Mouse (Mus musculus): ENCODE measurements around the gene Plekho2. TPM values are rescaled to one million over a fixed set of nuclear protein-coding genes. Genes with fewer than 3 reads are reported as not detected.

The Plekho2 gene
- polyA plus RNA-seq, 1 experiment, result 14.6 TPM

DNA sequence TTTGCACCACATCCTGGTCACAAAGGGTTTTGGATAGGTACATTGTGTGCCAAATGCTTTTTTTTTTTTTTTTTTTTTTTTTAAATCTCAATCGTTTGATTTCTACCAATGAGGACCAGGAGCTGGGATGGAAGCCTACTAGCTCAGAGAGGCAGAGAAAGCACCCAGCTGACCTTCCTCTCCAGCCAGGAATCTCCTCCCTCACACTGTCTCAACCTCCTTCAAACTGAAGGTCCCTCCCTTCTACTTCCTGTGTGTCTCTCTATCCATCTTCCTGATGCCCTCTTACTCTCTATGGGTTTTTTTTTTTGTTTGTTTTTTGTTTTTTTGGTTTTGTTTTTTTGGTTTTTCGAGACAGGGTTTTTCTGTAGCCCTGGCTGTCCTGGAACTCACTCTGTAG, 21.1 kb upstream of the Plekho2 start:
- TF ChIP-seq MYOG (IDR thresholded peaks at IDR 0.05; ENCODE audit: control insufficient read depth in 1 of 3, insufficient read depth in 1 of 3, insufficient read length in 2 of 3, low read depth in 2 of 3), result no peak
- no peak for TF ChIP-seq MYOD1 (IDR thresholded peaks at IDR 0.05; ENCODE audit: control insufficient read depth in 1 of 3, insufficient read length in 2 of 3, low read depth in 2 of 3)
- TF ChIP-seq USF1 (IDR thresholded peaks at IDR 0.05; ENCODE audit: low read depth), result no peak
- TF ChIP-seq E2F4 (IDR thresholded peaks at IDR 0.05; ENCODE audit: insufficient read depth), result no peak
- no peak for TF ChIP-seq SRF (IDR thresholded peaks at IDR 0.05; ENCODE audit: control insufficient read depth, insufficient read length, low read depth)
- no peak for TF ChIP-seq REST (IDR thresholded peaks at IDR 0.05; ENCODE audit: insufficient read depth, insufficient read length)
- TF ChIP-seq TCF3 (IDR thresholded peaks at IDR 0.05; ENCODE audit: insufficient read length, low read depth), result no peak
- no peak for TF ChIP-seq POLR2A (IDR thresholded peaks at IDR 0.05; ENCODE audit: insufficient read length, low read depth)
- TF ChIP-seq CEBPB (IDR thresholded peaks at IDR 0.05; ENCODE audit: insufficient read depth, poor library complexity, severe bottlenecking), result no peak
- TF ChIP-seq POLR2AphosphoS2 (IDR thresholded peaks at IDR 0.05; ENCODE audit: insufficient read length, low read depth), result no peak
- no peak for TF ChIP-seq MAX (IDR thresholded peaks at IDR 0.05; ENCODE audit: low read depth)
- TF ChIP-seq TCF12 (IDR thresholded peaks at IDR 0.05; ENCODE audit: insufficient read depth, poor library complexity, severe bottlenecking), result no peak
- no peak overlapping the region for H3ac ChIP-seq (ENCODE audit: control insufficient read depth, insufficient read length)
- H3K79me2 ChIP-seq (ENCODE audit: control insufficient read depth, insufficient read depth), result no peaks in the 10 kb centered on the region
- H3K4me3 ChIP-seq, result no peak overlapping the region
- H3K36me3 ChIP-seq (ENCODE audit: control insufficient read depth, insufficient read depth), result no peaks in the 10 kb centered on the region
- H3K27me3 ChIP-seq (ENCODE audit: control insufficient read depth, insufficient read depth, insufficient read length), result no peaks in the 10 kb centered on the region
- no peak overlapping the region for H3K4me2 ChIP-seq (ENCODE audit: low read depth)

DNA sequence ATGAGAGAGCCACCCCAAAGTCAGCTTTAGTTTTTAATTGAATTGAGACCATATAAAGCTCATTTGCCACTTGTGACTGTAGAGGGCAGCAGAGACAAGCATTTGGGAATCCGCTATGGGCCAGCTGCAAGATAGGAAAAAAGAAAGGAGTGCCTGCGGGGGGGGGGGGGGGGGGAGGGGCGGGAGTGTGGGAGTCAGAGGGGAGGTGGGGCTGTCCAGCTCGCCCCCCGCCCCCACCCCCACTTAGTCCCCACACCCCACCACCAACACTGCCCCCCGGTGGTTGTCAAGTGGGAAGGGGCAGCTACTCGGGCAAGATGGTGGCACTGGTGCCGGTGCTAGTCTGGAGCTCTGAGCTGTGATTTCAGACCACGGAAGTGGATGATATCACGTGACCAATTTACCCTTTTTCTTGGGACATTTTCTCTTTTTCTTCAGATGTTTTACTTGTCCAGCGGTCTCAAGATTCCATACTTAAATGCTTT, 19.0 kb upstream of the Plekho2 start:
- no peaks in the 10 kb centered on the region for H3K27me3 ChIP-seq (ENCODE audit: control insufficient read depth, insufficient read depth, insufficient read length)
- H3ac ChIP-seq (ENCODE audit: control insufficient read depth, insufficient read length), result no peak overlapping the region
- no peaks in the 10 kb centered on the region for H3K79me2 ChIP-seq (ENCODE audit: control insufficient read depth, insufficient read depth)
- TF ChIP-seq REST (IDR thresholded peaks at IDR 0.05; ENCODE audit: insufficient read depth, insufficient read length), result no peak
- no peak for TF ChIP-seq MYOG (IDR thresholded peaks at IDR 0.05; ENCODE audit: control insufficient read depth in 1 of 3, insufficient read depth in 1 of 3, insufficient read length in 2 of 3, low read depth in 2 of 3)
- peak; percentile 13 for TF ChIP-seq USF1 (IDR thresholded peaks at IDR 0.05; ENCODE audit: low read depth)
- TF ChIP-seq TCF12 (IDR thresholded peaks at IDR 0.05; ENCODE audit: insufficient read depth, poor library complexity, severe bottlenecking), result no peak
- no peaks in the 10 kb centered on the region for H3K36me3 ChIP-seq (ENCODE audit: control insufficient read depth, insufficient read depth)
- H3K4me3 ChIP-seq, result no peak overlapping the region
- no peak overlapping the region for H3K4me2 ChIP-seq (ENCODE audit: low read depth)

- peaks cover 10% of the 10 kb centered on the region for H3K36me3 ChIP-seq (ENCODE audit: control insufficient read depth, insufficient read depth)
- peaks cover 8% of the 10 kb centered on the region for H3K79me2 ChIP-seq (ENCODE audit: control insufficient read depth, insufficient read depth)
Measured at GRCm38 (mm10) chr9:65593596-65593995, 13.8 kb upstream of the Plekho2 start.

DNA sequence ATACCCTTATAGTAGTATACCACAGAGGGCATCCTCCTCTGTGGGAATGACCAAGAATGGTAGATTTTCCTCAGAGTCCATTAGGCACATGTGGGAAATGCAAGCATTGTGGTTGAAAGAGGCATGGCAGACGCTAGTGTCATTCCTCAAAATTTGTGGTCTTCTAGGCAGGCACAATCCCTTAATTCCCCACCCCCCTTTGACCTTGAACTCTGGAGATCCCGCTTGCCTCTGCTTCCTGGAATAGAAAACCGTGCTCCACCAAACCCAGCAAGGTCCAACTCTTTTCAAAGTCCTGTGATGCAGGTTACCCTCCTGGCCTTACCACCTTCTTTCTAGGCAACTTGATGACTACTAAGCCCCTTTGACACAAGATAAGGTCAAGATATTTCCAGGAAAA, 12.9 kb upstream of the Plekho2 start:
- peaks cover 9% of the 10 kb centered on the region for H3K79me2 ChIP-seq (ENCODE audit: control insufficient read depth, insufficient read depth)
- H3K36me3 ChIP-seq (ENCODE audit: control insufficient read depth, insufficient read depth), result peaks cover 10% of the 10 kb centered on the region
- TF ChIP-seq E2F4 (IDR thresholded peaks at IDR 0.05; ENCODE audit: insufficient read depth), result no peak
- no peak for TF ChIP-seq POLR2AphosphoS2 (IDR thresholded peaks at IDR 0.05; ENCODE audit: insufficient read length, low read depth)
- no peak for TF ChIP-seq REST (IDR thresholded peaks at IDR 0.05; ENCODE audit: insufficient read depth, insufficient read length)
- TF ChIP-seq MYOG (IDR thresholded peaks at IDR 0.05; ENCODE audit: control insufficient read depth in 1 of 3, insufficient read depth in 1 of 3, insufficient read length in 2 of 3, low read depth in 2 of 3), result no peak
- no peak for TF ChIP-seq MYOD1 (IDR thresholded peaks at IDR 0.05; ENCODE audit: control insufficient read depth in 1 of 3, insufficient read length in 2 of 3, low read depth in 2 of 3)
- TF ChIP-seq TCF3 (IDR thresholded peaks at IDR 0.05; ENCODE audit: insufficient read length, low read depth), result no peak
- TF ChIP-seq TCF12 (IDR thresholded peaks at IDR 0.05; ENCODE audit: insufficient read depth, poor library complexity, severe bottlenecking), result no peak
- TF ChIP-seq USF1 (IDR thresholded peaks at IDR 0.05; ENCODE audit: low read depth), result no peak
- TF ChIP-seq SRF (IDR thresholded peaks at IDR 0.05; ENCODE audit: control insufficient read depth, insufficient read length, low read depth), result no peak
- no peak for TF ChIP-seq MAX (IDR thresholded peaks at IDR 0.05; ENCODE audit: low read depth)
- TF ChIP-seq POLR2A (IDR thresholded peaks at IDR 0.05; ENCODE audit: insufficient read length, low read depth), result no peak
- TF ChIP-seq CEBPB (IDR thresholded peaks at IDR 0.05; ENCODE audit: insufficient read depth, poor library complexity, severe bottlenecking), result no peak

More at GRCm38 (mm10) chr9:65593596-65593995, 13.8 kb upstream of the Plekho2 start:
- Histone ChIP-seq H3K4me2 (ENCODE audit: low read depth) (no peak overlapping the region), H3ac (ENCODE audit: control insufficient read depth, insufficient read length) (no peak overlapping the region), H3K4me3 (no peak overlapping the region), H3K27me3 (ENCODE audit: control insufficient read depth, insufficient read depth, insufficient read length) (no peaks in the 10 kb centered on the region)
- TF ChIP-seq TCF12 (IDR thresholded peaks at IDR 0.05; ENCODE audit: insufficient read depth, poor library complexity, severe bottlenecking) (no peak), USF1 (IDR thresholded peaks at IDR 0.05; ENCODE audit: low read depth) (no peak), E2F4 (IDR thresholded peaks at IDR 0.05; ENCODE audit: insufficient read depth) (no peak)

GRCm38 (mm10) chr9:65589091-65589490, 9.3 kb upstream of the Plekho2 start:
- peaks cover 9% of the 10 kb centered on the region for H3K79me2 ChIP-seq (ENCODE audit: control insufficient read depth, insufficient read depth)
- H3K36me3 ChIP-seq (ENCODE audit: control insufficient read depth, insufficient read depth), result peaks cover 10% of the 10 kb centered on the region
- no peaks in the 10 kb centered on the region for H3K27me3 ChIP-seq (ENCODE audit: control insufficient read depth, insufficient read depth, insufficient read length)
- H3K4me2 ChIP-seq (ENCODE audit: low read depth), result peak overlapping the region; percentile 84
- H3ac ChIP-seq (ENCODE audit: control insufficient read depth, insufficient read length), result no peak overlapping the region
- H3K4me3 ChIP-seq, result peak overlapping the region; percentile 65
- TF ChIP-seq POLR2A (IDR thresholded peaks at IDR 0.05; ENCODE audit: insufficient read length, low read depth) (no peak), E2F4 (IDR thresholded peaks at IDR 0.05; ENCODE audit: insufficient read depth) (no peak), MAX (IDR thresholded peaks at IDR 0.05; ENCODE audit: low read depth) (no peak), CEBPB (IDR thresholded peaks at IDR 0.05; ENCODE audit: insufficient read depth, poor library complexity, severe bottlenecking) (no peak), MYOG (IDR thresholded peaks at IDR 0.05; ENCODE audit: control insufficient read depth in 1 of 3, insufficient read depth in 1 of 3, insufficient read length in 2 of 3, low read depth in 2 of 3) (no peak), SRF (IDR thresholded peaks at IDR 0.05; ENCODE audit: control insufficient read depth, insufficient read length, low read depth) (no peak), TCF3 (IDR thresholded peaks at IDR 0.05; ENCODE audit: insufficient read length, low read depth) (no peak), REST (IDR thresholded peaks at IDR 0.05; ENCODE audit: insufficient read depth, insufficient read length) (no peak), MYOD1 (IDR thresholded peaks at IDR 0.05; ENCODE audit: control insufficient read depth in 1 of 3, insufficient read length in 2 of 3, low read depth in 2 of 3) (no peak), POLR2AphosphoS2 (IDR thresholded peaks at IDR 0.05; ENCODE audit: insufficient read length, low read depth) (no peak)

More for the DNA sequence above, 12.9 kb upstream of the Plekho2 start:
- no peak overlapping the region for H3ac ChIP-seq (ENCODE audit: control insufficient read depth, insufficient read length)
- H3K4me2 ChIP-seq (ENCODE audit: low read depth), result no peak overlapping the region
- no peak overlapping the region for H3K4me3 ChIP-seq
- H3K27me3 ChIP-seq (ENCODE audit: control insufficient read depth, insufficient read depth, insufficient read length), result no peaks in the 10 kb centered on the region
